Mouse (Mus musculus) embryonic facial prominence, embryonic 11.5 days (tissue): ENCODE results near the gene H2al1g. TPM values are rescaled to one million over a fixed set of nuclear protein-coding genes. Genes with fewer than 3 reads are reported as not detected.
"Not testable (repeated sequence)": the region's sequence is repeated elsewhere in the genome, so short reads cannot be mapped to it uniquely, and the experiment has no call there.

ENCODE experiments used
- ATAC-seq: fragments of 200-750 bp; cut with Nextera tagmentation; replicated peaks from 2 replicates; pipeline ENCODE4 v1.8.0; 2017; ENCODE audit warnings: low read depth; ENCODE audit not compliant: insufficient number of reproducible peaks, low FRiP score, low TSS enrichment
- DNase-seq: peaks from one replicate; pipeline ENCODE4 v3.0.0-alpha.2; 2015; ENCODE audit warnings: low spot score
- H3K27ac ChIP-seq: fragments of 300-500 bp; sonication (generic); replicated peaks from 2 replicates; pipeline ENCODE4 v1.5.1; 2014; ENCODE audit warnings: mild to moderate bottlenecking, low read depth, low read length, control low read depth
- H3K27me3 ChIP-seq: fragments of 300-500 bp; sonication (generic); 2 replicates; pipeline ENCODE4 v1.6.1; 2014; ENCODE audit warnings: mild to moderate bottlenecking, low read length, moderate library complexity, mixed read lengths; ENCODE audit not compliant: control insufficient read depth, insufficient read depth
- H3K36me3 ChIP-seq: fragments of 300-500 bp; sonication (generic); replicated peaks from 2 replicates; pipeline ENCODE4 v1.6.1; 2014; ENCODE audit warnings: low read depth, mild to moderate bottlenecking, low read length, moderate library complexity, mixed read lengths; ENCODE audit not compliant: control insufficient read depth, insufficient read depth
- H3K4me1 ChIP-seq: fragments of 300-500 bp; sonication (generic); 2 replicates; pipeline ENCODE4 v1.6.1; 2014; ENCODE audit warnings: low read length, mixed read lengths; ENCODE audit not compliant: control insufficient read depth, insufficient read depth
- H3K4me2 ChIP-seq: fragments of 300-500 bp; sonication (generic); 2 replicates; pipeline ENCODE4 v1.6.1; 2014; ENCODE audit warnings: low read depth, mild to moderate bottlenecking, control low read depth, low read length, moderate library complexity
- H3K4me3 ChIP-seq: fragments of 300-500 bp; sonication (generic); 2 replicates; pipeline ENCODE4 v1.5.1; 2014; ENCODE audit warnings: low read depth, low read length, control low read depth
- H3K9ac ChIP-seq: fragments of 300-500 bp; sonication (generic); replicated peaks from 2 replicates; pipeline ENCODE4 v1.6.1; 2014; ENCODE audit warnings: mild to moderate bottlenecking, control low read depth, low read length
- H3K9me3 ChIP-seq: fragments of 300-500 bp; sonication (generic); replicated peaks from 2 replicates; pipeline ENCODE4 v1.6.1; 2016; ENCODE audit warnings: mild to moderate bottlenecking, low read length, inconsistent platforms, mixed read lengths; ENCODE audit not compliant: control insufficient read depth
- WGBS: fragments of 180-500 bp; shearing (Covaris S2); extraction: QIAGEN DNeasy Blood & Tissue Kit; methylation state at CpG from one replicate; pipeline ENCODE4 v1.1.7; 2014; 5-methylcytosine and 5-hydroxymethylcytosine counted together
- polyA plus RNA-seq: library from polyadenylated mRNA; unstranded; fragments of >200 nt; fragmentation: Nextera tagmentation; extraction: Ambion mirVana; gene quantifications from 2 replicates; pipeline ENCODE4 v1.2.1, GENCODE M21; 2014

The H2al1g gene
- not detected in 2 replicates for polyA plus RNA-seq

GRCm38 (mm10) chrX:11317956-11318355 is at the start of gene H2al1g:
Gene H2al1g, plus strand, starts transcription at chrX:11318256.
- not testable (repeated sequence) for H3K4me2 ChIP-seq, H3K36me3 ChIP-seq, H3K27me3 ChIP-seq, H3K9ac ChIP-seq, ATAC-seq, H3K9me3 ChIP-seq, H3K4me3 ChIP-seq, H3K4me1 ChIP-seq, DNase-seq, H3K27ac ChIP-seq
- no CpG with 5 or more reads among the region's 3 CpGs for WGBS

GRCm38 (mm10) chrX:11269074-11269473 is 49.0 kb upstream of the H2al1g start:
- ATAC-seq: no peak
- DNase-seq: no peak
- Histone ChIP-seq H3K27me3 (no peaks in the 10 kb centered on the region), H3K27ac (no peak overlapping the region), H3K4me2 (no peak overlapping the region), H3K9me3 (no peaks in the 10 kb centered on the region), H3K4me3 (no peak overlapping the region), H3K36me3 (no peaks in the 10 kb centered on the region), H3K4me1 (no peaks in the 10 kb centered on the region), H3K9ac (no peak overlapping the region)
- 86% methylated on average over 3 of the region's 3 CpGs for WGBS

- DNase-seq (no peak), ATAC-seq (no peak)
- Histone ChIP-seq H3K27ac (no peak overlapping the region), H3K9me3 (no peaks in the 10 kb centered on the region), H3K4me3 (no peak overlapping the region), H3K4me2 (no peak overlapping the region), H3K9ac (no peak overlapping the region), H3K36me3 (no peaks in the 10 kb centered on the region), H3K27me3 (no peaks in the 10 kb centered on the region), H3K4me1 (no peaks in the 10 kb centered on the region)
- 81% methylated on average over 3 of the region's 3 CpGs for WGBS
These were observed 44.9 kb upstream of the H2al1g start for GRCm38 (mm10) chrX:11273190-11273589.

- Histone ChIP-seq H3K27ac (no peak overlapping the region), H3K4me1 (no peaks in the 10 kb centered on the region), H3K4me2 (no peak overlapping the region), H3K36me3 (no peaks in the 10 kb centered on the region), H3K9ac (no peak overlapping the region), H3K4me3 (no peak overlapping the region), H3K9me3 (no peaks in the 10 kb centered on the region), H3K27me3 (no peaks in the 10 kb centered on the region)
- no peak for DNase-seq
- WGBS: 78% methylated on average over 6 of the region's 6 CpGs
- no peak for ATAC-seq
These were observed 41.0 kb upstream of the H2al1g start for GRCm38 (mm10) chrX:11277083-11277482.

- Histone ChIP-seq H3K4me3 (no peak overlapping the region), H3K27me3 (no peaks in the 10 kb centered on the region), H3K36me3 (no peaks in the 10 kb centered on the region), H3K4me1 (no peaks in the 10 kb centered on the region), H3K9me3 (no peaks in the 10 kb centered on the region), H3K4me2 (no peak overlapping the region), H3K27ac (no peak overlapping the region), H3K9ac (no peak overlapping the region)
- DNase-seq: no peak
- WGBS: 60% methylated on average over 2 of the region's 2 CpGs
- no peak for ATAC-seq
These were observed 37.3 kb upstream of the H2al1g start for GRCm38 (mm10) chrX:11280741-11281140.

- Histone ChIP-seq H3K36me3 (no peaks in the 10 kb centered on the region), H3K9ac (no peak overlapping the region), H3K27me3 (no peaks in the 10 kb centered on the region), H3K4me1 (no peaks in the 10 kb centered on the region), H3K9me3 (no peaks in the 10 kb centered on the region), H3K27ac (no peak overlapping the region), H3K4me2 (no peak overlapping the region), H3K4me3 (no peak overlapping the region)
- 76% methylated on average over 14 of the region's 14 CpGs for WGBS
- no peak for ATAC-seq
- no peak for DNase-seq
These were observed 29.7 kb upstream of the H2al1g start for GRCm38 (mm10) chrX:11288306-11288882.

GRCm38 (mm10) chrX:11289244-11289643 is 28.8 kb upstream of the H2al1g start:
- Histone ChIP-seq H3K9me3 (no peaks in the 10 kb centered on the region), H3K36me3 (no peaks in the 10 kb centered on the region), H3K4me1 (no peaks in the 10 kb centered on the region), H3K4me3 (no peak overlapping the region), H3K9ac (no peak overlapping the region), H3K4me2 (no peak overlapping the region), H3K27ac (no peak overlapping the region), H3K27me3 (no peaks in the 10 kb centered on the region)
- DNase-seq (no peak), ATAC-seq (no peak)
- 69% methylated on average over 4 of the region's 4 CpGs for WGBS

GRCm38 (mm10) chrX:11298957-11299356 is 19.1 kb upstream of the H2al1g start, which contains the start of gene H2al1a:
Gene H2al1a, plus strand, starts transcription at chrX:11299257.
- not testable (repeated sequence) for H3K36me3 ChIP-seq, H3K27ac ChIP-seq, DNase-seq, H3K9me3 ChIP-seq, H3K4me2 ChIP-seq, ATAC-seq, H3K4me3 ChIP-seq, H3K9ac ChIP-seq, H3K27me3 ChIP-seq, H3K4me1 ChIP-seq
- WGBS: no CpG with 5 or more reads among the region's 3 CpGs
